ENCODE assay signal across 15 mouse cellular contexts in genomic region chr10:43357884-43358283, GRCm38 (mm10).
"Had no signal": no experiment of that assay in that cellular context is flagged by ENCODE, and none has a peak within 500 bp of the region (broad histone marks: within the 10 kb centered on the region; RNA-seq: fewer than 3 reads in every experiment).

No protein-coding gene starts in this region.

- ATAC-seq: lung, postnatal 0 days had no signal

- H3K27me3 ChIP-seq: kidney, embryonic 15.5 days; limb, embryonic 15.5 days; neural tube, embryonic 15.5 days had no signal

- H3K36me3 ChIP-seq: kidney, embryonic 15.5 days; limb, embryonic 15.5 days; midbrain, embryonic 10.5 days; neural tube, embryonic 15.5 days had no signal

- H3K9ac ChIP-seq: kidney, embryonic 15.5 days; limb, embryonic 15.5 days; neural tube, embryonic 15.5 days had no signal

- H3K4me2 ChIP-seq: kidney, embryonic 15.5 days; limb, embryonic 15.5 days; neural tube, embryonic 15.5 days had no signal

- H3K9me3 ChIP-seq: kidney, embryonic 15.5 days; limb, embryonic 15.5 days; midbrain, embryonic 10.5 days; neural tube, embryonic 15.5 days had no signal

- H3K27ac ChIP-seq: kidney, embryonic 15.5 days; limb, embryonic 15.5 days; midbrain, embryonic 10.5 days; neural tube, embryonic 15.5 days; stomach, postnatal 0 days had no signal

- H3K4me1 ChIP-seq: kidney, embryonic 15.5 days; limb, embryonic 15.5 days; midbrain, embryonic 10.5 days; neural tube, embryonic 15.5 days had no signal

- H3K4me3 ChIP-seq: kidney, embryonic 15.5 days; limb, embryonic 15.5 days; midbrain, embryonic 10.5 days; myocyte; neural tube, embryonic 15.5 days had no signal

- DNase-seq: kidney, adult 18-20 months; kidney, postnatal 14 days; left cerebral cortex, postnatal 4 days; lung, adult 2 months; lung, postnatal 4 days; midbrain, embryonic 14.5 days; right cerebral cortex, adult 18-20 months; thymus, postnatal 4 days had no signal
